Mouse (Mus musculus) left cerebral cortex, postnatal 14 days (tissue): ENCODE measurements at regions not wholly inside any gene's neighbourhood (a gene's known extent, or its start where the extent isn't known, plus 50 kb on each side); places are given as distances from the start of the nearest gene placed in this dataset.
A peak's percentile ranks its signal among the peaks of the same experiment; 100 is the strongest.

Experiments used
- DNase-seq, 2 experiments: peaks; one replicate each; pipeline ENCODE4 v3.0.0; 2021 to 2022; ENCODE audit warnings: low spot score in 2 of 2, mixed read lengths in 1 of 2
- intact Hi-C: fragments of 180-260 bp; cut with DNase I; formaldehyde crosslinking; loops from one replicate; pipeline ENCODE4 v1.15.1; 2025

DNA sequence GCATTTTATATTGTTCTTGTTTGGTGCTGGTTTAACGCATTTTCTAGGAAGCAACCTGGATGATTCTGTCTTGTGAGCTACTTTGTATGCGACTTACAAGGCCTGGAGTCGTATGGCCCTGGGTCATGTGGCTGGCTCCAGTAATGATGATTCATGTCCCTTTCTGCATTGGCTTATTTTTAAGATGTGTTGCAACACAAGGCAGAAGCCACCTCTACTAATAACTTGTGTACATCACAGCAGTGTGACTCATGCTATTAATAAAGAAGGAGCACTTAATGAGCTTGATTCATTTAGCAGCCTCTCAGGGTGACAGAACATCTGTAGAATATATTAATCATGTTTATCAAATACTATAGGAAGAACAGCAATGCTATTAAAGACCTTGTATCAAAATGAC lies 84.0 kb downstream of the Slc5a7 start:
- DNase-seq: no peak
- intact Hi-C loops: no loop called here

DNA sequence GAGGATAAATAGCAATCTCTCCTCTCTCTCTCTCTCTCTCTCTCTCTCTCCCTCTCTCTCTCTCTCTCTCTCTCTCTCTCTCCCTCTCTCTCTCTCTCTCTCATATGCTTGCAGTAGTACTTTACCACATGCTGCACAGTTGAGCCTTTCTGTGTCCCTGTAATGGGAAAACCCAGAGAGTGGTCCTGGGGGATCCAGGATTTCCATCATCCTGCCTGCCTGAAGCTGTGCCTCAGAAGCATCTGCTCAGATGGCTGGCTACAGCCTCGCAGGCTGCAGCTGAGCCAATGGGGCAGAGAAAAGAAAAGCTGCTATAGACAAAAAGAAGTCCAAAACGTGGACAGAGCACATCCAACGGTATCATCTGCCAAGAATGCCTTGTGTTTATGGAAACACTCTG lies 97.1 kb downstream of the Slc5a7 start:
- intact Hi-C loops: no loop called here
- DNase-seq: no peak

DNA sequence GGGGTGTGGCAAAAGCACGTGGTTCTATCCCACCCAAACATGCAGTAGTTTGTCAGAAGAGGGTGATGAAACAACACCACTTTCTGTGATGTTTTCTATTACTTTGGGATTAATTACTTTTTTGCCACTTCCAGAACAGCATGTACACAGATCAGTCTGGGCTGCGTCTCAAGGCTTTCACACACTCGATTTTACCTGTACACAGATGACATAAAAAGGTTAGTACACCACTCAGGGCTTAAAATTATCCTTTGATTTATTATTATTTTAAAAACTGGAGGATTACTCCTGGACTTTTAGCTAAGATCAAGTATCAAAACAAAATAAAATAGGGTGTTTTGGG lies 106.6 kb downstream of the Slc5a7 start:
- intact Hi-C loops: no loop called here
- no peak for DNase-seq

DNA sequence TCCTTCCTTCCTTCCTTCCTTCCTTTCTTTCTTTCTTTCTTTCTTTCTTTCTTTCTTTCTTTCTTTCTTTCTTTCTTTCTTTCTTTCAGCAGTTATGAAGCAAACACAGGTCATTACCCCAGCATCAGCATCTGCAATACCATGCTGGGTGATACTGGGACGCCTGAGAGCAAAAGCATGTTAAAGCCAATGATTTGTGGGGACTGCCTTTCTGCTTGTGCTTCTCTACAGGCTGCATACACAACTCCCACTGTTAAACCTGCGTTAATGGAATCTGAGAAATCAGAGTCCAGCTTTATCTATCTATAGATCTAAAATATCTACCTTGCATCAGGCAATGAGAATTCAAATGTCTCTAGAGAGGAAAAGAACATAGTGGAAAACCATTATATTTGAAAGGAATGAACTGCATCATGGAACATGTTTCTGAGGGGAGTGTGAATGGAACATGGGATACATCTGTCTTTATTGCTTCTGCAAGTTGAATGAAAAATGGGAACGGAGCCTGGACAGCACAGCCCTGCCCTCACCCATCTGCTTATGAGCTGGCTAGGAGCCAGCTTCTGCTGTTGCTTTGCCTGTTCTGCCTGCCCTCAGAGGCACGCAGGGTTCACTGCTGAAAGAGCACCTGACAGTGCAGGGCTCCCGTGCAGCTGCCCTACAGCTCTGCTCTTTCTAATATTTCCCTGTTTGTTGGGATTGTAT lies 107.2 kb downstream of the Slc5a7 start:
- DNase-seq: peak in 1 of 2 experiments; percentile 6

GRCm38 (mm10) chr17:54188997-54189553 lies 109.8 kb downstream of the Slc5a7 start:
- intact Hi-C loops: no loop called here
- no peak for DNase-seq

More for the DNA sequence above, 107.2 kb downstream of the Slc5a7 start:
- intact Hi-C loops: no loop called here

GRCm38 (mm10) chr17:54182073-54182472 lies 116.8 kb downstream of the Slc5a7 start:
- intact Hi-C loops: no loop called here
- no peak for DNase-seq

- no peak for DNase-seq
- intact Hi-C loops: no loop called here
These were observed 118.3 kb downstream of the Slc5a7 start for GRCm38 (mm10) chr17:54180563-54180962.

DNA sequence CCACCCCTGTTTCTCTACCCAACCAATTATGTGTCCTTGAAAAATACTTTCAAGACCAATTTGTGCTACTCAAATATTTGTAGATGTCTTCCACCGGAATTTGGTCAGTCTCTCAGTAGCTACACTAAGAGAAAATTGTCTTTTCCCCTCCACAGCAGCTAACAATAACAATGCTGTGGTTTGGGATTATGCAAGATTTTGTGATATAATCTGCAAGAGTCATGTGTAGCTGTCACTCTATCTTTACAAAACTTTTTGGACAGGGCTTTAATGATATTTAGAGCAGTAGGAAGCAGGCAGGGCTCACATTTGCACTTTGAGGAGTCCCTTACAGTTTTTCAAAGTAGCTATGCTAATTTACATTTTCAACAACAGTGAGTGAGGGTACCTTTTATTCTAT lies 128.1 kb downstream of the Slc5a7 start:
- intact Hi-C loops: no loop called here
- no peak for DNase-seq

GRCm38 (mm10) chr17:54168039-54168438 lies 130.8 kb downstream of the Slc5a7 start:
- DNase-seq: no peak
- intact Hi-C loops: no loop called here

DNA sequence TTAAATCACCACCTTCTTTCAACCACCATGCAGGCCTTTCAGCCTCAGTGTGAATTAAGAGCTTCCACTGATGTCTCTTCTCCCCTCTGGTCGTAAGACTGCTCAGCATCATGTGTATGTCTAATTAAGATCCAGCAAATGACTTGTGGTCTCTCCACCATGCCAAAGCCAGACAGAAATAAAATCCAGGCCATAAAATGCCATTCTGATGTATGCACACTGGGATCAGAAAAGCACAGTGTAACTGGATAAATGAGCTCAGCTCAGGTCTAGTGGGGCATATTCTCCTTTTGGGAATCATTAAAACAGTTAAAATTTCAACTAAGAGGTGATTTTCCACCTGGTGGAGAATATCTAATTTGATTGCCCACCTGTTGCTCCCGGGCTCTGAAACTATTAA lies 136.5 kb downstream of the Slc5a7 start:
- intact Hi-C loops: no loop called here
- no peak for DNase-seq

- DNase-seq: no peak
- intact Hi-C loops: no loop called here
These were observed 140.1 kb downstream of the Slc5a7 start for GRCm38 (mm10) chr17:54158753-54159152.

DNA sequence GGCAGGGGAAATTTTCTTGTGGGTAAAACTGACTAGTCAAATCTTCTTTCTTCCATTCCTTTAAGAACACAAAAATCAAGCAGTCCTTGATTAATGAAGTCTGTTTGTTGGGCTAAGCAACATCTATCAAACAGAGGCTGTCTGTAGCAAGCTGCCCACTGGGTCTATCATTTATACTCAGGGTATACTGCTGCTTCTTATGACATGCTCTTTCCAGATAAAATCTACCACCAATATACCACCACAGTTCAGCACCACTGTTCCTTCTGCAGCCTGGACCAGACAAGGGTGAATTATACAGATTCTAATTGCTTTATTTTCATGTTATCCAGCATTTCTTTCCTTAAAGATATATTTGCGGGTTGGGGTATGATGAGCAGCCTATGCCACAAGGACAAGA lies 140.5 kb downstream of the Slc5a7 start:
- no peak for DNase-seq
- intact Hi-C loops: no loop called here

GRCm38 (mm10) chr17:54155801-54156200 lies 143.0 kb downstream of the Slc5a7 start:
- no peak for DNase-seq
- intact Hi-C loops: no loop called here

DNA sequence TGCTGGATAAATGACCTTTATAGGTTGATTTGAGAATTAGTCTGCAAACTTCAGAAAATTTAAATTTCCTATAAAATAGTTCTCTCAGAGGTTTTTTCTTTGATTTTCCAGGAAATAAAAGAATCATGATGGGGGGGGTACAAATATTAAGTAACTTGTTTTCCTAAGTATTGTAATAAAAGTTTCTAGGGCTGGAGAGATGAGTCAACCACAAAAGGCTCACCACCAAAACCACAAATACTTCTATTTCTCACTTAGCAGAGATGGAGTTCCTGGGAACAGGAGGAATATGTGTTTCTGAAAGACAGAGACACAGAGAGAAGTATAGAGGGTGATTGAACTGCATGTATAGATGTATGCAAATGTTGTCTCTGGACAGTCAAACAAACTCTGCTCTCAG lies 144.3 kb downstream of the Slc5a7 start:
- intact Hi-C loops: no loop called here
- no peak for DNase-seq
